Mouse (Mus musculus): ENCODE measurements around the gene Fermt1.

Gene Fermt1

GRCm38 (mm10) chr2:132922076-132922873, 23.4 kb downstream of the Fermt1 start:
- no peak for DNase-seq (ENCODE audit: extremely low read depth, low read depth)

- no peak for DNase-seq (ENCODE audit: extremely low read depth, low read depth)
Observed at GRCm38 (mm10) chr2:132914785-132915184, 30.9 kb downstream of the Fermt1 start.

GRCm38 (mm10) chr2:132906763-132907162, 38.9 kb downstream of the Fermt1 start:
- peak; percentile 25 for DNase-seq (ENCODE audit: extremely low read depth, low read depth)

- no peak for DNase-seq (ENCODE audit: extremely low read depth, low read depth)
Observed at GRCm38 (mm10) chr2:132904961-132905360, 40.7 kb downstream of the Fermt1 start.

- peak; percentile 46 for DNase-seq (ENCODE audit: extremely low read depth, low read depth)
Observed at GRCm38 (mm10) chr2:132903498-132903897, 42.2 kb downstream of the Fermt1 start.

GRCm38 (mm10) chr2:132902056-132902455, 43.6 kb downstream of the Fermt1 start:
- no peak for DNase-seq (ENCODE audit: extremely low read depth, low read depth)

- no peak for DNase-seq (ENCODE audit: extremely low read depth, low read depth)
Observed at GRCm38 (mm10) chr2:132901636-132902035, 44.1 kb downstream of the Fermt1 start.

GRCm38 (mm10) chr2:132900596-132900995, 45.1 kb downstream of the Fermt1 start:
- DNase-seq (ENCODE audit: extremely low read depth, low read depth) = no peak

- DNase-seq (ENCODE audit: extremely low read depth, low read depth) = no peak
Observed at GRCm38 (mm10) chr2:132898211-132898610, 47.5 kb downstream of the Fermt1 start.

GRCm38 (mm10) chr2:132893826-132894225, 51.9 kb downstream of the Fermt1 start:
- no peak for DNase-seq (ENCODE audit: extremely low read depth, low read depth)

GRCm38 (mm10) chr2:132885312-132885711, 60.4 kb downstream of the Fermt1 start:
- DNase-seq (ENCODE audit: extremely low read depth, low read depth) = no peak

- DNase-seq (ENCODE audit: extremely low read depth, low read depth) = no peak
Observed at GRCm38 (mm10) chr2:132884303-132884967, 61.3 kb downstream of the Fermt1 start.

GRCm38 (mm10) chr2:132880844-132881645, 64.7 kb downstream of the Fermt1 start, which contains the start of gene Lrrn4:
Gene Lrrn4 (minus strand): TSS chr2:132880891.
- DNase-seq (ENCODE audit: extremely low read depth, low read depth) = no peak

- DNase-seq (ENCODE audit: extremely low read depth, low read depth) = no peak
Observed at GRCm38 (mm10) chr2:132879261-132880044, 66.3 kb downstream of the Fermt1 start.

GRCm38 (mm10) chr2:132876991-132877390, 68.7 kb downstream of the Fermt1 start:
- no peak for DNase-seq (ENCODE audit: extremely low read depth, low read depth)

GRCm38 (mm10) chr2:132873657-132874326, 71.9 kb downstream of the Fermt1 start:
- no peak for DNase-seq (ENCODE audit: extremely low read depth, low read depth)

- DNase-seq (ENCODE audit: extremely low read depth, low read depth) = no peak
Observed at GRCm38 (mm10) chr2:132871663-132872062, 74.0 kb downstream of the Fermt1 start.

- DNase-seq (ENCODE audit: extremely low read depth, low read depth) = no peak
Observed at GRCm38 (mm10) chr2:132870286-132870685, 75.4 kb downstream of the Fermt1 start.

- no peak for DNase-seq (ENCODE audit: extremely low read depth, low read depth)
Observed at GRCm38 (mm10) chr2:132869682-132870081, 76.0 kb downstream of the Fermt1 start.

GRCm38 (mm10) chr2:132867521-132867920, 78.2 kb downstream of the Fermt1 start:
- DNase-seq (ENCODE audit: extremely low read depth, low read depth) = no peak

All from MEL-GATA-1-ER (cell line).